Mouse (Mus musculus) limb, embryonic 12.5 days (tissue): ENCODE data around the gene Stk39. TPM values are rescaled to one million over a fixed set of nuclear protein-coding genes. Genes with fewer than 3 reads are reported as not detected.
"Not testable (repeated sequence)": the region's sequence is repeated elsewhere in the genome, so short reads cannot be mapped to it uniquely, and the experiment has no call there.

Source experiments
- ATAC-seq: fragments of 200-750 bp; cut with Nextera tagmentation; 2 replicates; pipeline ENCODE4 v1.8.0; 2017; ENCODE audit warnings: low read depth, moderate TSS enrichment; ENCODE audit not compliant: insufficient number of reproducible peaks, insufficient read depth, low FRiP score, low TSS enrichment
- H3K27ac ChIP-seq: fragments of 300-500 bp; sonication (generic); 2 replicates; pipeline ENCODE4 v1.5.1; 2016; ENCODE audit warnings: mild to moderate bottlenecking, moderate library complexity
- H3K27me3 ChIP-seq: fragments of 300-500 bp; sonication (generic); 2 replicates; pipeline ENCODE4 v1.6.1; 2016; ENCODE audit warnings: mild to moderate bottlenecking, moderate library complexity
- H3K36me3 ChIP-seq: fragments of 300-500 bp; sonication (generic); 2 replicates; pipeline ENCODE4 v1.6.1; 2016; ENCODE audit warnings: mild to moderate bottlenecking, moderate library complexity
- H3K4me1 ChIP-seq: fragments of 300-500 bp; sonication (generic); replicated peaks from 2 replicates; pipeline ENCODE4 v1.6.1; 2016
- H3K4me2 ChIP-seq: fragments of 300-500 bp; sonication (generic); 2 replicates; pipeline ENCODE4 v1.6.1; 2016; ENCODE audit warnings: mild to moderate bottlenecking, moderate library complexity
- H3K4me3 ChIP-seq: fragments of 300-500 bp; sonication (generic); replicated peaks from 2 replicates; pipeline ENCODE4 v1.5.1; 2016; ENCODE audit warnings: mild to moderate bottlenecking
- H3K9ac ChIP-seq: fragments of 300-500 bp; sonication (generic); replicated peaks from 2 replicates; pipeline ENCODE4 v1.6.1; 2016; ENCODE audit warnings: mild to moderate bottlenecking, moderate library complexity
- H3K9me3 ChIP-seq: fragments of 300-500 bp; sonication (generic); 2 replicates; pipeline ENCODE4 v1.6.1; 2016; ENCODE audit warnings: mild to moderate bottlenecking, moderate library complexity
- WGBS: fragments of 180-500 bp; shearing (Covaris S2); methylation state at CpG from one replicate; pipeline ENCODE4 v1.1.7; 2016; 5-methylcytosine and 5-hydroxymethylcytosine counted together
- polyA plus RNA-seq: library from polyadenylated mRNA; unstranded; fragments of >200 nt; fragmentation: Nextera tagmentation; extraction: Ambion mirVana; gene quantifications from 2 replicates; pipeline ENCODE4 v1.2.1, GENCODE M21; 2016

Stk39 gene
- polyA plus RNA-seq, 1 experiment from 2014 or later = 18.5 TPM

GRCm38 (mm10) chr2:68249855-68250424, 222.1 kb downstream of the Stk39 start:
- Histone ChIP-seq H3K9ac (no peak overlapping the region), H3K4me1 (no peaks in the 10 kb centered on the region), H3K27ac (no peak overlapping the region), H3K36me3 (no peaks in the 10 kb centered on the region; the same call in 1 of the 2 replicates), H3K9me3 (no peaks in the 10 kb centered on the region), H3K4me3 (no peak overlapping the region), H3K27me3 (no peaks in the 10 kb centered on the region), H3K4me2 (no peak overlapping the region)
- ATAC-seq = no peak
- WGBS = 86% methylated on average over 4 of the region's 4 CpGs

GRCm38 (mm10) chr2:68246284-68246683, 225.8 kb downstream of the Stk39 start:
- WGBS = 39% methylated on average over 3 of the region's 3 CpGs
- no peaks in the 10 kb centered on the region for H3K9me3 ChIP-seq
- H3K4me3 ChIP-seq = no peak overlapping the region
- no peak overlapping the region for H3K27ac ChIP-seq
- H3K9ac ChIP-seq = no peak overlapping the region
- H3K4me2 ChIP-seq = no peak overlapping the region
- H3K27me3 ChIP-seq = no peaks in the 10 kb centered on the region
- H3K4me1 ChIP-seq = peaks cover 6% of the 10 kb centered on the region
- no peak for ATAC-seq
- no peaks in the 10 kb centered on the region; the same call in 1 of the 2 replicates for H3K36me3 ChIP-seq

GRCm38 (mm10) chr2:68244556-68244955, 227.5 kb downstream of the Stk39 start:
- ATAC-seq = no peak
- 70% methylated on average over 1 of the region's 1 CpGs for WGBS
- Histone ChIP-seq H3K27ac (no peak overlapping the region), H3K4me2 (no peak overlapping the region), H3K27me3 (no peaks in the 10 kb centered on the region), H3K4me3 (no peak overlapping the region), H3K9me3 (no peaks in the 10 kb centered on the region), H3K9ac (no peak overlapping the region), H3K4me1 (peaks cover 6% of the 10 kb centered on the region), H3K36me3 (no peaks in the 10 kb centered on the region; the same call in 1 of the 2 replicates)

- Histone ChIP-seq H3K4me3 (no peak overlapping the region), H3K9ac (no peak overlapping the region)
Measured at GRCm38 (mm10) chr2:68243879-68244553, 228.1 kb downstream of the Stk39 start.

GRCm38 (mm10) chr2:68243273-68243672, 228.8 kb downstream of the Stk39 start:
- WGBS = 87% methylated on average over 3 of the region's 3 CpGs

More at GRCm38 (mm10) chr2:68243879-68244553, 228.1 kb downstream of the Stk39 start:
- H3K9me3 ChIP-seq = no peaks in the 10 kb centered on the region
- no peaks in the 10 kb centered on the region for H3K27me3 ChIP-seq
- H3K36me3 ChIP-seq = no peaks in the 10 kb centered on the region; the same call in 1 of the 2 replicates
- peaks cover 6% of the 10 kb centered on the region for H3K4me1 ChIP-seq
- H3K27ac ChIP-seq = no peak overlapping the region
- no peak overlapping the region for H3K4me2 ChIP-seq
- WGBS = 40% methylated on average over 12 of the region's 12 CpGs
- no peak for ATAC-seq

GRCm38 (mm10) chr2:68242069-68242468, 230.0 kb downstream of the Stk39 start:
- no peak overlapping the region for H3K4me3 ChIP-seq
- ATAC-seq = no peak
- H3K4me2 ChIP-seq = no peak overlapping the region
- H3K36me3 ChIP-seq = peaks cover 3% of the 10 kb centered on the region; the same call in 1 of the 2 replicates
- H3K9me3 ChIP-seq = no peaks in the 10 kb centered on the region
- no peak overlapping the region for H3K9ac ChIP-seq
- H3K4me1 ChIP-seq = peaks cover 6% of the 10 kb centered on the region
- H3K27me3 ChIP-seq = no peaks in the 10 kb centered on the region
- no peak overlapping the region for H3K27ac ChIP-seq
- WGBS = 84% methylated on average over 3 of the region's 3 CpGs

More at GRCm38 (mm10) chr2:68243273-68243672, 228.8 kb downstream of the Stk39 start:
- Histone ChIP-seq H3K4me1 (peaks cover 6% of the 10 kb centered on the region), H3K36me3 (peaks cover 3% of the 10 kb centered on the region; the same call in 1 of the 2 replicates), H3K27ac (no peak overlapping the region), H3K4me3 (no peak overlapping the region), H3K9ac (no peak overlapping the region), H3K9me3 (no peaks in the 10 kb centered on the region), H3K4me2 (no peak overlapping the region), H3K27me3 (no peaks in the 10 kb centered on the region)
- no peak for ATAC-seq

GRCm38 (mm10) chr2:68241640-68242039, 230.4 kb downstream of the Stk39 start:
- H3K27me3 ChIP-seq = no peaks in the 10 kb centered on the region

GRCm38 (mm10) chr2:68239415-68239814, 232.7 kb downstream of the Stk39 start:
- WGBS = 48% methylated on average over 4 of the region's 4 CpGs
- H3K9me3 ChIP-seq, H3K27ac ChIP-seq, H3K27me3 ChIP-seq, H3K4me2 ChIP-seq, H3K4me1 ChIP-seq, ATAC-seq, H3K9ac ChIP-seq, H3K4me3 ChIP-seq, H3K36me3 ChIP-seq: not testable (repeated sequence)

More at GRCm38 (mm10) chr2:68241640-68242039, 230.4 kb downstream of the Stk39 start:
- peaks cover 3% of the 10 kb centered on the region; the same call in 1 of the 2 replicates for H3K36me3 ChIP-seq
- no peak overlapping the region for H3K4me2 ChIP-seq
- peaks cover 6% of the 10 kb centered on the region for H3K4me1 ChIP-seq
- 97% methylated on average over 1 of the region's 1 CpGs for WGBS
- no peak overlapping the region for H3K9ac ChIP-seq
- no peak for ATAC-seq
- no peak overlapping the region for H3K27ac ChIP-seq
- H3K4me3 ChIP-seq = no peak overlapping the region
- H3K9me3 ChIP-seq = no peaks in the 10 kb centered on the region

GRCm38 (mm10) chr2:68232929-68233328, 239.1 kb downstream of the Stk39 start:
- no peak for ATAC-seq
- Histone ChIP-seq H3K27ac (no peak overlapping the region), H3K9ac (no peak overlapping the region), H3K4me2 (no peak overlapping the region), H3K9me3 (no peaks in the 10 kb centered on the region), H3K27me3 (no peaks in the 10 kb centered on the region), H3K4me3 (no peak overlapping the region), H3K36me3 (no peaks in the 10 kb centered on the region), H3K4me1 (no peaks in the 10 kb centered on the region)
- 90% methylated on average over 5 of the region's 5 CpGs for whole genome bisulfite sequencing

GRCm38 (mm10) chr2:68229872-68230271, 242.2 kb downstream of the Stk39 start:
- WGBS = 90% methylated on average over 2 of the region's 2 CpGs
- H3K27me3 ChIP-seq = no peaks in the 10 kb centered on the region
- no peak overlapping the region for H3K4me2 ChIP-seq
- H3K27ac ChIP-seq = no peak overlapping the region
- H3K4me3 ChIP-seq = no peak overlapping the region
- H3K4me1 ChIP-seq = no peaks in the 10 kb centered on the region; the same call in 1 of the 2 replicates
- no peak overlapping the region for H3K9ac ChIP-seq
- no peaks in the 10 kb centered on the region for H3K9me3 ChIP-seq
- no peaks in the 10 kb centered on the region for H3K36me3 ChIP-seq
- no peak for ATAC-seq

- ATAC-seq = no peak
- WGBS = 70% methylated on average over 2 of the region's 2 CpGs
- H3K27me3 ChIP-seq = no peaks in the 10 kb centered on the region
- H3K9me3 ChIP-seq = no peaks in the 10 kb centered on the region
- no peak overlapping the region for H3K9ac ChIP-seq
- H3K4me1 ChIP-seq = no peaks in the 10 kb centered on the region; the same call in 1 of the 2 replicates
- H3K27ac ChIP-seq = no peak overlapping the region
- H3K4me3 ChIP-seq = no peak overlapping the region
- H3K36me3 ChIP-seq = no peaks in the 10 kb centered on the region
- no peak overlapping the region for H3K4me2 ChIP-seq
Measured at GRCm38 (mm10) chr2:68229081-68229480, 243.0 kb downstream of the Stk39 start.
